Mouse (Mus musculus): ENCODE measurements at regions not wholly inside any gene's neighbourhood (a gene's known extent, or its start where the extent isn't known, plus 50 kb on each side); places are given as distances from the start of the nearest gene placed in this dataset.

GRCm38 (mm10) chr14:99579271-99579759 is 280.8 kb downstream of the Klf5 start:
- 24% methylated on average over 10 of the region's 10 CpGs for WGBS
- no peaks in the 10 kb centered on the region for H3K27me3 ChIP-seq (replicated peaks; ENCODE audit: control insufficient read depth, insufficient read depth, low read length)
- H3K9me3 ChIP-seq (replicated peaks; ENCODE audit: control insufficient read depth, low read length), result no peaks in the 10 kb centered on the region
- ATAC-seq (no peak), DNase-seq (ENCODE audit: low spot score) (no peak)
- no peak overlapping the region for H3K27ac ChIP-seq (ENCODE audit: low read depth, low read length)
- no peak overlapping the region for H3K4me3 ChIP-seq (ENCODE audit: low read depth, low read length)
- peak overlapping the region; percentile 20; the same call in 1 of the 2 replicates for H3K4me2 ChIP-seq (ENCODE audit: low read length)
- H3K9ac ChIP-seq (ENCODE audit: low read length), result no peak overlapping the region
- 0 out of 2 replicates have a peak, but pooled peaks cover 3% of the 10 kb centered on the region for H3K4me1 ChIP-seq (ENCODE audit: control insufficient read depth, insufficient read depth, low read length)
- H3K36me3 ChIP-seq (ENCODE audit: control insufficient read depth, insufficient read depth, low read length), result no peaks in the 10 kb centered on the region

- WGBS, result 87% methylated on average over 4 of the region's 4 CpGs
- H3K4me2 ChIP-seq (ENCODE audit: low read length), result no peak overlapping the region
- no peaks in the 10 kb centered on the region for H3K36me3 ChIP-seq (ENCODE audit: control insufficient read depth, insufficient read depth, low read length)
- 0 out of 2 replicates have a peak, but pooled peaks cover 3% of the 10 kb centered on the region for H3K4me1 ChIP-seq (ENCODE audit: control insufficient read depth, insufficient read depth, low read length)
- DNase-seq (ENCODE audit: low spot score), result no peak
- H3K27ac ChIP-seq (ENCODE audit: low read depth, low read length), result no peak overlapping the region
- no peak overlapping the region for H3K9ac ChIP-seq (ENCODE audit: low read length)
- H3K4me3 ChIP-seq (ENCODE audit: low read depth, low read length), result no peak overlapping the region
- ATAC-seq, result no peak
- no peaks in the 10 kb centered on the region for H3K27me3 ChIP-seq (replicated peaks; ENCODE audit: control insufficient read depth, insufficient read depth, low read length)
- no peaks in the 10 kb centered on the region for H3K9me3 ChIP-seq (replicated peaks; ENCODE audit: control insufficient read depth, low read length)
Measured at GRCm38 (mm10) chr14:99579765-99580266, 281.3 kb downstream of the Klf5 start.

- H3K9me3 ChIP-seq (replicated peaks; ENCODE audit: control insufficient read depth, low read length), result no peaks in the 10 kb centered on the region
- no peaks in the 10 kb centered on the region for H3K27me3 ChIP-seq (replicated peaks; ENCODE audit: control insufficient read depth, insufficient read depth, low read length)
- H3K36me3 ChIP-seq (ENCODE audit: control insufficient read depth, insufficient read depth, low read length), result no peaks in the 10 kb centered on the region
- WGBS, result 62% methylated on average over 7 of the region's 7 CpGs
- H3K4me3 ChIP-seq (ENCODE audit: low read depth, low read length), result no peak overlapping the region
- no peak overlapping the region for H3K9ac ChIP-seq (ENCODE audit: low read length)
- no peak overlapping the region for H3K4me2 ChIP-seq (ENCODE audit: low read length)
- 0 out of 2 replicates have a peak, but pooled peaks cover 3% of the 10 kb centered on the region for H3K4me1 ChIP-seq (ENCODE audit: control insufficient read depth, insufficient read depth, low read length)
- DNase-seq (ENCODE audit: low spot score) (no peak), ATAC-seq (no peak)
- H3K27ac ChIP-seq (ENCODE audit: low read depth, low read length), result no peak overlapping the region
Measured at GRCm38 (mm10) chr14:99584144-99584543, 285.7 kb downstream of the Klf5 start.

- Histone ChIP-seq H3K9me3 (replicated peaks; ENCODE audit: control insufficient read depth, low read length) (no peaks in the 10 kb centered on the region), H3K4me3 (ENCODE audit: low read depth, low read length) (no peak overlapping the region), H3K4me2 (ENCODE audit: low read length) (no peak overlapping the region), H3K36me3 (ENCODE audit: control insufficient read depth, insufficient read depth, low read length) (no peaks in the 10 kb centered on the region), H3K27ac (ENCODE audit: low read depth, low read length) (no peak overlapping the region), H3K9ac (ENCODE audit: low read length) (no peak overlapping the region), H3K27me3 (replicated peaks; ENCODE audit: control insufficient read depth, insufficient read depth, low read length) (no peaks in the 10 kb centered on the region), H3K4me1 (ENCODE audit: control insufficient read depth, insufficient read depth, low read length) (no peaks in the 10 kb centered on the region)
- WGBS, result 92% methylated on average over 7 of the region's 7 CpGs
- ATAC-seq (no peak), DNase-seq (ENCODE audit: low spot score) (no peak)
Measured at GRCm38 (mm10) chr14:99586029-99586428, 287.5 kb downstream of the Klf5 start.

- H3K27ac ChIP-seq (ENCODE audit: low read depth, low read length), result no peak overlapping the region
- no peaks in the 10 kb centered on the region for H3K36me3 ChIP-seq (ENCODE audit: control insufficient read depth, insufficient read depth, low read length)
- 55% methylated on average over 13 of the region's 13 CpGs for WGBS
- DNase-seq (ENCODE audit: low spot score) (no peak), ATAC-seq (no peak)
- H3K4me1 ChIP-seq (ENCODE audit: control insufficient read depth, insufficient read depth, low read length), result no peaks in the 10 kb centered on the region
- no peaks in the 10 kb centered on the region for H3K9me3 ChIP-seq (replicated peaks; ENCODE audit: control insufficient read depth, low read length)
- no peak overlapping the region for H3K4me2 ChIP-seq (ENCODE audit: low read length)
- H3K27me3 ChIP-seq (replicated peaks; ENCODE audit: control insufficient read depth, insufficient read depth, low read length), result no peaks in the 10 kb centered on the region
- H3K4me3 ChIP-seq (ENCODE audit: low read depth, low read length), result no peak overlapping the region
- H3K9ac ChIP-seq (ENCODE audit: low read length), result no peak overlapping the region
Measured at GRCm38 (mm10) chr14:99590854-99591470, 292.5 kb downstream of the Klf5 start.

- Histone ChIP-seq H3K27me3 (replicated peaks; ENCODE audit: control insufficient read depth, insufficient read depth, low read length) (no peaks in the 10 kb centered on the region), H3K4me3 (ENCODE audit: low read depth, low read length) (no peak overlapping the region), H3K27ac (ENCODE audit: low read depth, low read length) (no peak overlapping the region), H3K36me3 (ENCODE audit: control insufficient read depth, insufficient read depth, low read length) (no peaks in the 10 kb centered on the region), H3K9ac (ENCODE audit: low read length) (no peak overlapping the region), H3K4me2 (ENCODE audit: low read length) (no peak overlapping the region), H3K4me1 (ENCODE audit: control insufficient read depth, insufficient read depth, low read length) (no peaks in the 10 kb centered on the region), H3K9me3 (replicated peaks; ENCODE audit: control insufficient read depth, low read length) (no peaks in the 10 kb centered on the region)
- ATAC-seq (no peak), DNase-seq (ENCODE audit: low spot score) (no peak)
- WGBS, result 84% methylated on average over 9 of the region's 9 CpGs
Measured at GRCm38 (mm10) chr14:99592922-99593321, 294.4 kb downstream of the Klf5 start.

GRCm38 (mm10) chr14:99593864-99594263 is 295.4 kb downstream of the Klf5 start:
- Histone ChIP-seq H3K36me3 (ENCODE audit: control insufficient read depth, insufficient read depth, low read length) (no peaks in the 10 kb centered on the region), H3K27ac (ENCODE audit: low read depth, low read length) (no peak overlapping the region), H3K9ac (ENCODE audit: low read length) (no peak overlapping the region), H3K4me2 (ENCODE audit: low read length) (no peak overlapping the region), H3K9me3 (replicated peaks; ENCODE audit: control insufficient read depth, low read length) (no peaks in the 10 kb centered on the region), H3K4me1 (ENCODE audit: control insufficient read depth, insufficient read depth, low read length) (no peaks in the 10 kb centered on the region), H3K27me3 (replicated peaks; ENCODE audit: control insufficient read depth, insufficient read depth, low read length) (no peaks in the 10 kb centered on the region), H3K4me3 (ENCODE audit: low read depth, low read length) (no peak overlapping the region)
- no peak for DNase-seq (ENCODE audit: low spot score)
- no peak for ATAC-seq
- 74% methylated on average over 6 of the region's 6 CpGs for WGBS

GRCm38 (mm10) chr14:99601900-99602299 is 303.4 kb downstream of the Klf5 start:
- ATAC-seq (no peak), DNase-seq (ENCODE audit: low spot score) (no peak)
- 84% methylated on average over 5 of the region's 5 CpGs for WGBS
- Histone ChIP-seq H3K27me3 (replicated peaks; ENCODE audit: control insufficient read depth, insufficient read depth, low read length) (no peaks in the 10 kb centered on the region), H3K4me3 (ENCODE audit: low read depth, low read length) (no peak overlapping the region), H3K4me1 (ENCODE audit: control insufficient read depth, insufficient read depth, low read length) (peaks cover 4% of the 10 kb centered on the region; the same call in 1 of the 2 replicates), H3K9me3 (replicated peaks; ENCODE audit: control insufficient read depth, low read length) (no peaks in the 10 kb centered on the region), H3K36me3 (ENCODE audit: control insufficient read depth, insufficient read depth, low read length) (no peaks in the 10 kb centered on the region), H3K4me2 (ENCODE audit: low read length) (no peak overlapping the region), H3K9ac (ENCODE audit: low read length) (no peak overlapping the region), H3K27ac (ENCODE audit: low read depth, low read length) (no peak overlapping the region)

GRCm38 (mm10) chr14:99603257-99603656 is 304.8 kb downstream of the Klf5 start:
- Histone ChIP-seq H3K27ac (ENCODE audit: low read depth, low read length) (no peak overlapping the region), H3K36me3 (ENCODE audit: control insufficient read depth, insufficient read depth, low read length) (no peaks in the 10 kb centered on the region), H3K4me3 (ENCODE audit: low read depth, low read length) (no peak overlapping the region), H3K9me3 (replicated peaks; ENCODE audit: control insufficient read depth, low read length) (no peaks in the 10 kb centered on the region), H3K27me3 (replicated peaks; ENCODE audit: control insufficient read depth, insufficient read depth, low read length) (no peaks in the 10 kb centered on the region), H3K4me2 (ENCODE audit: low read length) (no peak overlapping the region), H3K9ac (ENCODE audit: low read length) (no peak overlapping the region), H3K4me1 (ENCODE audit: control insufficient read depth, insufficient read depth, low read length) (peaks cover 4% of the 10 kb centered on the region; the same call in 1 of the 2 replicates)
- DNase-seq (ENCODE audit: low spot score) (no peak), ATAC-seq (0 out of 2 replicates have a peak, but pooled peaks have one; percentile 29)
- 17% methylated on average over 2 of the region's 2 CpGs for WGBS

Measured in forebrain, embryonic 14.5 days (tissue).